Mouse (Mus musculus) G1E (cell line): Measurements from ENCODE around the gene Aqp9.

Source experiments
- CTCF ChIP-seq: IDR thresholded peaks from 2 replicates; pipeline ENCODE4 v1.5.1; 2012; ENCODE audit warnings: low read depth, low read length, inconsistent platforms, mixed read lengths
- GATA1 ChIP-seq: IDR thresholded peaks from 2 replicates; pipeline ENCODE4 v1.6.1; 2012; ENCODE audit warnings: borderline replicate concordance, low read length, inconsistent platforms, mixed read lengths
- TAL1 ChIP-seq: conservative IDR thresholded peaks from 2 replicates; pipeline ENCODE4 v1.6.1; 2012; ENCODE audit warnings: low read depth, low read length, inconsistent platforms, mixed read lengths

DNA sequence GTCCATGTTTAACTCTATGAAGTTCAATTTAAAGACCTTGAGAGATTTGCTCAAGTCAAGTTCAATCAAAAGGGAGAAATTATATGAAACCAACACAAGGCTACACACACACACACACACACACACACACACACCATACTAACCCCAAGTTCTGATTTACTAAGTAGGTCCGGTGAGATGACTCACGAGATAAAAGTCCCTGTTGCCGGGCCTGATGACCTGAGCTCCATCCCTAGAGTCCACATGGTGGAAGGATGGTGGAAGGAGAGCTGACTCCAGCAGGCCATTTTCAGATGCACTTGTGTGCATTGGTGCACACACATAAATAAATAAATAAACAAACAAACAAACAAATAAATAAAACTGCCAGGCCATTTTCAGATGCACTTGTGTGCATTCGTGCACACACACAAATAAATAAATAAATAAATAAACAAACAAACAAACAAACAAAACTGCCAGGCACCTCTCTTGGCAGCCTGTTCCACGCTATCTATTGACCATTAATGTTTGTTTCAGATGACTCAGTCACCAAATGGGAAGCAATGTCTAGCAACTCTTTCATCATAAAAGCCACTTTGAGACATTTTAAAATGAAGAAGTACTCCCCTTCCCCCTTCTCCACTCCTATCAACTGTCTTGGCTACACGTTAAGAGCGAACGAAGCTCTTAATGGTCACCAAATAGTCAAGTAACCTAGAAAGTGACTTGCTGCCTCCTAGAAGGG, 6.2 kb downstream of the Aqp9 start:
- no peak for TF ChIP-seq CTCF
- TF ChIP-seq GATA1: no peak
- TF ChIP-seq TAL1: no peak
